Mouse (Mus musculus) MEL-GATA-1-ER (cell line): ENCODE measurements around the gene Vmn1r43.
"Not testable (repeated sequence)": the region's sequence is repeated elsewhere in the genome, so short reads cannot be mapped to it uniquely, and the experiment has no call there.

Source experiments
- DNase-seq: peaks from one replicate; pipeline ENCODE4 v3.0.0-alpha.2; 2012; ENCODE audit warnings: low read depth; ENCODE audit errors: extremely low read depth

The Vmn1r43 gene

GRCm38 (mm10) chr6:89876313-89876712, at the start of gene Vmn1r43, which contains the start of gene Vmn1r42:
Vmn1r43 (minus strand) TSS chr6:89876413.
Vmn1r42 (minus strand) TSS chr6:89876413.
- not testable (repeated sequence) for DNase-seq

GRCm38 (mm10) chr6:89883812-89884211, 7.6 kb upstream of the Vmn1r43 start:
- DNase-seq, result no peak

- DNase-seq, result no peak
Observed at GRCm38 (mm10) chr6:89883360-89883759, 7.1 kb upstream of the Vmn1r43 start, which contains the start of gene Vmn1r44. Vmn1r44 (plus strand) TSS chr6:89883660.

GRCm38 (mm10) chr6:89880867-89881266, 4.7 kb upstream of the Vmn1r43 start:
- DNase-seq, result no peak

GRCm38 (mm10) chr6:89876963-89877362, 750 bp upstream of the Vmn1r43 start:
- DNase-seq, result no peak

- no peak for DNase-seq
Observed at GRCm38 (mm10) chr6:89867976-89868375, 8.2 kb downstream of the Vmn1r43 start.

- no peak for DNase-seq
Observed at GRCm38 (mm10) chr6:89867276-89867675, 8.9 kb downstream of the Vmn1r43 start.

- DNase-seq, result no peak
Observed at GRCm38 (mm10) chr6:89863792-89864191, 12.4 kb downstream of the Vmn1r43 start.

GRCm38 (mm10) chr6:89859839-89860238, 16.4 kb downstream of the Vmn1r43 start:
- DNase-seq, result no peak

GRCm38 (mm10) chr6:89857552-89857951, 18.7 kb downstream of the Vmn1r43 start:
- DNase-seq, result no peak
